Mouse (Mus musculus) bone marrow macrophage, adult 2 months (primary cell): ENCODE results near the gene Diras1.

Source experiments
- CTCF ChIP-seq: IDR thresholded peaks from 2 replicates; pipeline ENCODE4 v1.5.1; 2012; ENCODE audit warnings: low read depth, mild to moderate bottlenecking, low read length, moderate library complexity
- POLR2A ChIP-seq: IDR thresholded peaks from 2 replicates; pipeline ENCODE4 v1.6.1; 2012; ENCODE audit warnings: mild to moderate bottlenecking, low read depth, low read length, borderline replicate concordance

- TF ChIP-seq CTCF = no peak
- no peak for TF ChIP-seq POLR2A
Measured at GRCm38 (mm10) chr10:81010851-81011250, 14.6 kb downstream of the Diras1 start.
